Comparison of ENCODE assay signal across 14 mouse cellular contexts in genomic region chr19:27514267-27514666, GRCm38 (mm10).
DNase-seq lines count a peak whose midpoint lies in the region; ATAC-seq lines count a peak whose summit lies in the region.
"Had no signal": no experiment of that assay in that cellular context is flagged by ENCODE, and none has a peak within 500 bp of the region (broad histone marks: within the 10 kb centered on the region; RNA-seq: fewer than 3 reads in every experiment).

No protein-coding gene starts in this region.

- no peak overlapping the region for H3K27ac ChIP-seq in heart, embryonic 11.5 days (ENCODE audit: low read depth, low read length)
- no peak overlapping the region for H3K27ac ChIP-seq in hindbrain, embryonic 10.5 days
- no peak overlapping the region for H3K27ac ChIP-seq in forebrain, embryonic 10.5 days
- H3K27ac ChIP-seq: embryonic facial prominence, embryonic 12.5 days; stomach, embryonic 15.5 days had no signal

- H3K4me1 ChIP-seq in heart, embryonic 11.5 days (ENCODE audit: control insufficient read depth, insufficient read depth, low read length): no peaks in the 10 kb centered on the region
- H3K4me1 ChIP-seq in hindbrain, embryonic 10.5 days (replicated peaks): peaks cover 11% of the 10 kb centered on the region
- H3K4me1 ChIP-seq in forebrain, embryonic 10.5 days: peaks cover 9% of the 10 kb centered on the region
- H3K4me1 ChIP-seq: embryonic facial prominence, embryonic 12.5 days; stomach, embryonic 15.5 days had no signal

- H3K4me2 ChIP-seq in heart, embryonic 11.5 days: no peak overlapping the region
- H3K4me2 ChIP-seq: embryonic facial prominence, embryonic 12.5 days; stomach, embryonic 15.5 days had no signal

- no peaks in the 10 kb centered on the region for H3K27me3 ChIP-seq in heart, embryonic 11.5 days (ENCODE audit: control insufficient read depth, insufficient read depth, low read length)
- H3K27me3 ChIP-seq in hindbrain, embryonic 10.5 days (ENCODE audit: insufficient read depth, poor library complexity, severe bottlenecking): no peaks in the 10 kb centered on the region
- H3K27me3 ChIP-seq in forebrain, embryonic 10.5 days (ENCODE audit: poor library complexity, severe bottlenecking): no peaks in the 10 kb centered on the region
- H3K27me3 ChIP-seq: embryonic facial prominence, embryonic 12.5 days; stomach, embryonic 15.5 days had no signal

- DNase-seq in heart, adult 18-20 months: peak; percentile 60 to 67
- peak; percentile 34 to 67 for DNase-seq in adrenal gland, adult 18-20 months (ENCODE audit: low spot score in 2 of 2)
- DNase-seq in heart, postnatal 36 days: peak; percentile 27 to 30
- no peak for DNase-seq in hindbrain, embryonic 10.5 days (ENCODE audit: low spot score)
- no peak for DNase-seq in c-Kit-positive CD71-positive TER-119-positive erythroid progenitor cells, embryonic 14.5 days (ENCODE audit: low spot score)
- DNase-seq in forebrain, embryonic 10.5 days (ENCODE audit: extremely low spot score, low spot score): no peak
- DNase-seq: cerebellum, adult 9-11 months; kidney, adult 11 months; left cerebral cortex, postnatal 4 days; right cerebral cortex, postnatal 25 days had no signal

- no peak overlapping the region for H3K4me3 ChIP-seq in heart, embryonic 11.5 days (ENCODE audit: low read depth, low read length)
- no peak overlapping the region for H3K4me3 ChIP-seq in hindbrain, embryonic 10.5 days
- H3K4me3 ChIP-seq in forebrain, embryonic 10.5 days: no peak overlapping the region
- H3K4me3 ChIP-seq: embryonic facial prominence, embryonic 12.5 days; stomach, embryonic 15.5 days had no signal

- H3K9ac ChIP-seq in heart, embryonic 11.5 days (ENCODE audit: low read depth, low read length): no peak overlapping the region
- H3K9ac ChIP-seq: embryonic facial prominence, embryonic 12.5 days; stomach, embryonic 15.5 days had no signal

- H3K36me3 ChIP-seq in heart, embryonic 11.5 days (ENCODE audit: control insufficient read depth, insufficient read depth, low read length): no peaks in the 10 kb centered on the region
- H3K36me3 ChIP-seq in hindbrain, embryonic 10.5 days: no peaks in the 10 kb centered on the region
- H3K36me3 ChIP-seq in forebrain, embryonic 10.5 days (replicated peaks): no peaks in the 10 kb centered on the region
- H3K36me3 ChIP-seq: embryonic facial prominence, embryonic 12.5 days; stomach, embryonic 15.5 days had no signal

- intact Hi-C loops in heart, postnatal 36 days (cut with DNase I): no loop called here

- no peaks in the 10 kb centered on the region for H3K9me3 ChIP-seq in heart, embryonic 11.5 days (replicated peaks; ENCODE audit: control insufficient read depth, low read length)
- no peaks in the 10 kb centered on the region for H3K9me3 ChIP-seq in hindbrain, embryonic 10.5 days
- no peaks in the 10 kb centered on the region for H3K9me3 ChIP-seq in forebrain, embryonic 10.5 days
- H3K9me3 ChIP-seq: embryonic facial prominence, embryonic 12.5 days; stomach, embryonic 15.5 days had no signal

- ATAC-seq in heart, embryonic 11.5 days (replicated peaks; ENCODE audit: insufficient number of reproducible peaks, low FRiP score, low TSS enrichment): no peak
- peak; percentile 65 for ATAC-seq in megakaryocyte progenitor cell, adult 5-6 weeks (replicated peaks; ENCODE audit: poor library complexity)

- WGBS in heart, embryonic 11.5 days (ENCODE audit: insufficient replicate concordance): 76% methylated on average over 3 of the region's 3 CpGs
- 78% methylated on average over 3 of the region's 3 CpGs for WGBS in hindbrain, embryonic 10.5 days
- WGBS in forebrain, embryonic 10.5 days: 91% methylated on average over 3 of the region's 3 CpGs

Comparison
In these comparisons a context has a peak if more than half of its experiments do, and no peak if none do; other contexts are left out.
1. DNase-seq: peak in heart, adult 18-20 months (2 of 2), adrenal gland, adult 18-20 months (2 of 2) and heart, postnatal 36 days (2 of 2); none in hindbrain, embryonic 10.5 days (single experiment), c-Kit-positive CD71-positive TER-119-positive erythroid progenitor cells, embryonic 14.5 days (single experiment) and forebrain, embryonic 10.5 days (single experiment).